Mouse (Mus musculus) adrenal gland, adult 8-10 months (tissue): ENCODE results near the gene Tex2. TPM values are rescaled to one million over a fixed set of nuclear protein-coding genes. Genes with fewer than 3 reads are reported as not detected.

Experiments
- DNase-seq: peaks from one replicate; pipeline ENCODE4 v3.0.0; 2022
- total RNA-seq, 4 experiments: library from RNA; stranded (reverse); gene quantifications; 2 replicates each; pipeline ENCODE4 v1.2.4; 2022

The Tex2 gene
- total RNA-seq, 4 experiments from 2014 or later = 48.2 to 56.8 (median 54.5) TPM

DNA sequence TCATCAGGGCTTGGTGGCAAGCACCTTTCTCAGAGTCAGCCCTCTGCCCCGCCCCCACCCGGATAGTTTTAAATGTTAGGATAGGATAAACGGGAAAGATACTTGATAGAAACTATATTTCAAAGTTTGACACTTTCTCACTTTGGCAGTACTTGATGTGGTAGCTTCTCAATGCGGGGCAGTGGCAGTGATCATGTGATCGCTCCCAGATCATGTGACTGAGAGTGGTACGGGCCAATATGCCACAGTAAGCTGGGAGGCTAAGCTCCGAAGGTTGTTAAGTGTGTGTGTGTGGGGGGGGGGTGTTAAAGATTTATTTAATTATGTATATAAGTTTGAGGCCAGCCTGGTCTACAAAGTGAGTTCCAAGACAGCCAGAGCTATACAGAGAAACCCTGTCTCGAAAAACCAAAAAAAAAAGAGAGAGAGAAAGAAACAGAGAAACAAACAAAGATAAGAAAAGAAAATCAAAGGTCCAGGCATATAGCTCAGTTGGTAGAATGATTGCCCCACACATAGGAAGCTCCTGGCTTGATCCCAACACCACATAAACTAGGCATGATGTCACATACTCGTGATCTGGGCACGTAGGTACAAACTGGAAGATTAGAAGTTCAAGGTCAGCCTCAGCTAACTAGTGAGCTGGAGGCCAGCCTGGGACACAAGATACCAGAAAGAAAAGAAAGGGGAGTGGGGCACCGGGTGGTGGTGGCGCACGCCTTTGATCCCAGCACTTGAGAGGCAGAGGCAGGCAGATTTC, 4.8 kb upstream of the Tex2 start:
- no peak for DNase-seq

DNA sequence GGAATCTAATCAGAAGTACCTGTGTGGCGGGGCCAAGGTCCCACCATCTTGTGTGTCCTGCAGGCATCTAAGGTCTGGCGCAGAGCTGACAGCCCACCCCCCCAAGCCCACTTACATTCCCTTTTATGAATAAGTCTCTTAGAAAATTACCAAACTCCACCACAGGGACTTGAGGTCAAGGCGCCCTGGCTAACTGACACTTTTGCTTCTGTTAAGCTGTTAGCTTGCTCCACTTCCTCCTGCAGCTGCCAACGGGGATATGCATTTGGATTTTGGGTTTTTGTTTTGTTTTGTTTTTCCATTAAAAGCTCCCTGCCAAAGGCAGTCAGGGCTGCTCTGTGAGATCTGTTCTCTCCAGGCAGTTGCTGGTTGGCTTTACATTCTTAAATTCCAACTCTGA, 2.3 kb upstream of the Tex2 start:
- no peak for DNase-seq

DNA sequence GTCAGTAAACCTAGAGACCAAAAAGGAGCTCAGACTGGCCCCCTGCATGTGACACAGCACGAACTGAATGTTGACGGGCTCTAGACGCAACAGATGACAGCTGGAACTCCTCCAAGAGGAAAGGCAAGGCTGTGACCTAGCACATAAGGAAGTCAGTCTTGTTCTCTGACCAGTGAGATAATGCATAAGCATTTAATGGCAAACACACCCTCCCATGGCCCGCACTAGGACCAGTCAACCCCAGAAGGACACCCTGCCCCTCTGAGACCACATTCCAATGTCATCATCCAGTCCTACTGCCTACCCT, 1.1 kb upstream of the Tex2 start:
- DNase-seq = no peak

DNA sequence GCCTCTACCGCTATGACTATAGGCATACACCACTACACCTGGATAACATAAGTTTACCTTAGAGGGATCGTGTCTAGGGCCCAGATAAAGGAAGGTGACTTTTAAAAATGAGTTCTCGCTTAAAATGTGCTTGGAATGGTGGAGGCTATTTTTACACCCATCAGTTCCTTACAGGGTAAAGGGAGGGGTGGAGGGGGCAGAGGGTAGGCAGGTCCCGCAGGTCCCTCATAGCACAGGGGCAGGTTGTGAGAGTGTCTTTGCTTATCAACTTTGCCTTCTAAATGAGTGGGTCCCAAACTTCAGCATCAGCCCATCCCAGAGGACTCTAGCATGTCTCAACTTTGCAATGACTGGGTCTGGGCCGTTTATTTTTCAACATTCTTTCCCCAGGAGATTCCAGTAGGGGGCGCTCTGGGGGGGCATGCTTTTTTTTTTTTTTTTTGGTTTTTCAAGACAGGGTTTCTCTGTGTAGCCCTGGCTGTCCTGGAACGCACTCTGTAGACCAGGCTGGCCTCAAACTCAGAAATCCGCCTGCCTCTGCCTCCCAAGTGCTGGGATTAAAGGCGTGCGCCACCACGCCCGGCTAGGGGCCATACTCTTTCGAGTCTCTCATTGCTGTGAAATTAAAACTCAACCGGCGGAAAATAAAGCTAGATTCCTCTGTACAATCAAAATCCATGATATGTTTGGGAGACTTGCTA, 565 bp upstream of the Tex2 start:
- DNase-seq = no peak

DNA sequence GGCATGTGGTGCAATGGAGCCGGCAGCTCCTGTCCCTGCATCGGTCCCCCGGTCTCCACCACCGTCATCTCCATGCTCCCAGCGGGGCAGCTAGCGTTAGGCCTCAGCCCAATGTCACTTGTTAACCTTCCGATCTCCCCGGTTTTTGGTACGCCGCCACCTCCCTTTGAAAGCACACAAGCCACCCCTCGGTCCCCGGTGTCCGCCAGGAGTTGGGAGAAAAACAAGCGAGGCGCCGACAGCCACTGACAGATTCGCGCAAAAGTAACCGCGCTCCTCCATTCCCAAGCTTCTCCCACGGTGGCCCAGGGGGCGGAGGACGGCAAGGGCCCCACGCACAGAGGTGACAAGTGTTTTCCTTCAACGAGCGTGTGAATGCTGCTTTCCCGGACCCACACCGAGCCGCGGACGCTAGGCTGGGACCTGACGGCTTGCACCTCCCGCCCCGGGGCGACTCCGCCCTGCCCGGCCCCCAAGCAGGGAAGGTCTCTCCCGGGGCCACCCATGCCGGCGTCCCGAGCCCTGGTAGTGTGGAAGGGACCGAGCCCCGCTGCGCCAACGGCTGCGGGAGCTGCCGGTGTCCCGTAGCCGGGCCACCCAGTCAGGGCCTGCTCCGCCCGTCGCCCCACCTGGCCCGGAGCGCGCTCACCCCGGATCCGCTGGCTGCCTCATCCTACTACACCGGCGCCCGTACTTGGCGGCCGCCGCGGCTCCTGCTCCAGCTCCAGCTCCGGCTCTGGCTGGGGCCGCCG, 838 bp downstream of the Tex2 start:
- DNase-seq = peak; percentile 61

DNA sequence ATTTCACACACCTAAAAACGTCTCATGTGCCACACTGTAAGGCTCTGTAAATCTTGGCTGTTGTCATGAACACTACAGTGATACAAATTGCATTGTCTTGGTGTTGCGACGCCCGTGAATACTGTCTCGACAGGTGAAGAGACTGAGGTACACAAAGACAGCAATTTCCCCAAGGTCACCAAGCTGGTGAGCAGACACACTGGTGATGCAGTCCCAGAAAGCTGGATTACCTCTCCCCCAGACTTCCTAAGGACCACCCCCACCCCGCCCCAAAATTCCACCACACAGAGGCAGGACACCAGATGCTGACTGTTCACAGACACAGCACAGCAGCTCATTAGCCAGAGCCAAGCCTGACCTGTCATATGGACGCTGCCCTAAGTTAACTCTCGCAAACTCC, 3.5 kb downstream of the Tex2 start:
- no peak for DNase-seq

DNA sequence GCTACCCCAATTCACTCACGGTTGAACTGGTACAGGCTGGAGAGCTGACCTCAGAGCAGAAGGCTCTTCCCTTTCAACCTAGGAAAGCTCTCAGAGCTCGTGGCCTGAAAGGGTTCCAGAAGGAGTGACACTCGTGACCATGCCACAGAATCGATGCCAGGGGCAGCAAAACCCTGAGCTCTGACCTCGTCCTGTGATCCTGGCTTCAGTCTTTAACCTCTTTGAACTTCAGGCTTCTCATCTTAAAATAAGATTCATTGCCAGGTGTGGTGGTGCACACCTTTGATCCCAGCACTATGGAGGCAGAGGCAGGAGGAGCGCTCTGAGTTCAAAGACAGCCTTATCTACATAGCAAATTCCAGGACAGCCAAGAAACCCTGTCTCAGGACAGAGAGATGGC, 5.9 kb downstream of the Tex2 start:
- no peak for DNase-seq

DNA sequence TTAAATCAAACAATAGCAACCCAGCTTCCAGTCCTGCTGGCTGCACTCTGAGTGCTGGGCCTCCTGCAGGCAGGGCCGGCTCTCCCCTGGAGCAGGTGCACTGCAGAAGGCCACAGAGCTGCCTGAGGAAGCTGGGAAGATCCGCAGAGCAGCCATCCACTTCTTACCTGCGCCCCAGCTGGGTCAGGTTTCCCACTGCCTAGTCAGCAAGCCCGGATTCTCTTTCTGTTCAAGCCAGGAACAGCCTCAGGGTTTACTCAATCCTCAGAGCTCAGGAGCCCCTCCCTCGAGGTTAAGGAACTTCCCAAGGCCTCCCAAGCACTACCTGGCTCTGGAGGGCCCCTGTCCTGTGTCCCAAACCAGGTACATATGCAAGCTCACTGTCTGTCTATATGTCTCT, 7.2 kb downstream of the Tex2 start:
- no peak for DNase-seq

DNA sequence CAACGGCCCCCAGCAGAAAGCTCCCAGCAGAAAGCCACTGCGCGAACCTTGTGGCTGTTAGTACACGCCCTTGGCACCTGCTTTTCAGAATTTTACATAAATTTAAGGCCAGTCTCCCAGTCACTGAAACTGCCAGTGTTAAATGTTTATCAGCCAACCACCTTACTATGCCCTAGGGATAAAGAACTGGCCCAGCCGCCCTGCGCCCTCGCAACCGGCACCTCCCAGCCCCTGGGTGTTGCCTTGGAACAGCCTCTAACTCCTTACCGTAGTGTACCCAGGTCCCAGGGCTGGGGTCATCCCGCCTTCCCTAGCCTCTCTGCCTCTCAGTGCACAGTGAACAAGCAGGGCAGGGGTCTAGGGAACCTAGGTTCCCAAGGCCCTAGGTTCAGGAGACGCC, 10.0 kb downstream of the Tex2 start:
- no peak for DNase-seq

DNA sequence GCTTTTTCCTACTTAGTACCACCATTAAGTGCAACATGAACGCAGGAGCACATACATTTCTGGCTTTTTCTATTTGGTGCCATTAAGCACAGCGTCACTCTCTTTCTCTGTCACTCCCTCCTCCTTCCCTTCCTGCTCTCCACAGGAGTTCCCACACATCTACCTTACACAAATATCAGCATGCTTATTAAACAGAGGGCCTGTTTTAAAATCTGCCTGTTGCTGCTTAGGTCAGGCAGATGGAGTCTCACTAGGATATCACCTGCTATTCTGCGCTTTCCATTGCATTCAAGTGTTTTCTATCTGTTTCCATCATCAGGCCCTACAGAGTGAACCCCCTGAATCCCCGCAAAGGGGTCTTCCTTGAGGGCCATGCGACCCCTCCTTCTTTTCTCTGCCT, 13.1 kb downstream of the Tex2 start:
- DNase-seq = no peak

DNA sequence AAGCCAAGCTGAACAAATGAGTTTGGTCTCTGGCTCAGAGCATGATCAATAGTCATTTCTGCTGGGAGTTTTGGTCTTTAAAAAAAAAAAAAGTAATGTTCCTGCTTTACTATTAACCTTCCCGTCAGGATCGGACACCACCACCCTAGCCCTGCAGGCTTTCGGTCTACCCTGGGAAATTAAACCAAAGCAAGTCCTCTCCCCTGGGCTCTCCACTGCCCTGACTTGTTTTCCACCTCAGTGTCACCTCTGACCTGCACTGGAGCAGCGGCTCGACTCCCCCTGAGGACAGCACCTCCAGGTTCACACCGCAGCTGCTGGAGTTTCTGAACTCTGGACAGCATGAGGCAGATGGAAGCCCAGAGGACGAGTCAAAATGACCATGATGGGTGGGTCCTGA, 13.9 kb downstream of the Tex2 start:
- no peak for DNase-seq

DNA sequence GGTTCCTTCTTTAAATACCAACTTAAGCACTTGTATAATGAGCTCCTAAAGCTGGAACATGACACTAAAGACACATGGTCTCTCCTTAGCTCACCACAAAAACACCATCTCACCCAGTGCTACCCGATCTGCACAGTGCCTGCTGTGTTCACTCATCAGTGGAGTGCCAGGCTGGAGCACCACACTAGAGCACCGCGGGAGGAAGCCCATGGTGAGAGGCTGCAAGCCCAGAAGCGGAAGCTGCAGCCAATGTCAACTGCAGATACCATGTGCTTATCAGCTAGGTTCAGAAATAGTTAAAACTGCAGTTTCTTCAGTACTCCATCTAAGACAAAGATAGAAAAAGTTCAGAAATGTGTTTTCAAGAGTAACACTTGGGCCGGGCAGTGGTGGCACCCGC, 14.9 kb downstream of the Tex2 start:
- no peak for DNase-seq

DNA sequence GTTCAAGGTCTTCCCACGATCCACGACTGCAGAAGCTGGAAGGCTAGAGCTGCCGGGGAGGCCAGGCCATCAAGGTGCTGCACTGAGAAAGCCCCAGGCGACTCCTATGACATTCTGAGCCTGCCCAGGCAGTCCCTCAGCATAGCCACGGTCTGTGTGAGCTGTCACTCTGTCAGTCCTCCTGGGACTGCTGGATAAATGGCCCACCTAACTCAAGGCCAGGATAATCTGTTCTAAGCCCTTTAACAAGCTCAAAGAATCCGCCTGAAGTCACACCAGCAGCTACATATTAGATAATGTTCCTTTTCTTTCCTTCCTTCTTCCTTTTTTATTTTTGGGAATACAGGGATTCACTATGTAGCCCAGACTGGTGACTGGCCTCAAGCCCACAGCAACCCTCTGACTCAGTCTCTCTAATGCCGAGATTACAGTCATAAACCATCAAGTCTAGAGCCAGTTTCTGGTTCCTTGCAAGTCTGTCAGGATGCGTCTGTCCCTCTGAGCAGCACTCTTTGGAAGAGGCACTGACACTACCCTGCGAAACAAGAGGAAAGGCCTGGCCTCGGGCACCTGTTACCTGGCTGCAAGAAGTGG, 15.4 kb downstream of the Tex2 start:
- no peak for DNase-seq

DNA sequence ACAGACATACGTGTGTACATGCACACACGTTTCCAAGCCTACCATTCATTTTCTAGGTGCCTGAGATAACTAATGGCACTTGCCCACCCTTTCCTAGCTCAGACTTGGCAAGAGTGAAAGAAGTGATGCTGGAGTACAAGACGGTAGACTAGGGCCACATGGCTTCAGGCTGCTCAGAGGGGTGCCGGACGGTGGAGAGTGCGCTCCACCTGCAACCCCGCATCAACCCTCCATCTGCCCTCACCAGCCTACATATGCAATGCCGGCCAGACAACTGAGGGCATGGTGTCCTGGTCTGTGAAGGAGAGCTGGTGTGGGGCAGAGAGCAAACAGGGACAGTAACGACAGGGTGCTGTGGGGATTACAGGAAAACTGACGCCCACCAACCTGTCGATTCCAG, 22.0 kb downstream of the Tex2 start:
- DNase-seq = no peak

DNA sequence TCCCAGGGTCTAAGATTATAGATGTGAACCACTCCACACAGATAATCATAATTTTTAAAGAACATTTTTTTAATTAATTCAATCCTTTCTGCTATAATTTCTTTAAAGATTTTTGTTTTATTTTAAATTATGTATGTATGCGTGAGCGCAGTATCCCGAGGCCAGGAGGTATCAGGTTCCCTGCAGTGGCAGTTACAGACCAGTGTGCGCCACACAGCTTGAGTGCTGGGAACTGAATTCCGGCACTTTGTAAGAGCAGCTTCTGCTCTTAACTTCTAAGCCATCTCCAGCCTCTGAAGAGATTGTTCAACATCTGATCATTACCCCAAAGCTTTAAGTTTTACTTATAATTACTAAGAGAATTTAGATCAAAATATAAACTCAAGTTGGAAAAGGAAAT, 23.1 kb downstream of the Tex2 start:
- no peak for DNase-seq

DNA sequence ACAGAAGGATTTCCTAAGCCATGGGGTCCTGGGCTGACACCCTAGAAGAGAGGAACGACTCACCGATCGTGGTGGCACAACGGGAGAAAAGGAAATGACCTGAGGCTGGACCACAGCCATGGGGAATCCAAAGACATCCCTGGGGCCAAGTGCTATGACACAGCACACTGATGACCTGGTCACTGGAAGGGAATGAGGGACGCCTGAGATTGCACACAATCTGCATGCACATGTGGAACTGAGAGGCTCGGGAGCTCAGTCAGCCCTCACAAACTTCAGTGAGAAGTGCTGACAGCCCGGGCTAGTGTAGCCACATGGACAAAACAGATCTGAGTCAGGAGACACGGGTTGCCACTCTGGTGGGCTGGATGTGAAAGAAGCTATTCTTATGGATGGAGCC, 24.4 kb downstream of the Tex2 start:
- no peak for DNase-seq

DNA sequence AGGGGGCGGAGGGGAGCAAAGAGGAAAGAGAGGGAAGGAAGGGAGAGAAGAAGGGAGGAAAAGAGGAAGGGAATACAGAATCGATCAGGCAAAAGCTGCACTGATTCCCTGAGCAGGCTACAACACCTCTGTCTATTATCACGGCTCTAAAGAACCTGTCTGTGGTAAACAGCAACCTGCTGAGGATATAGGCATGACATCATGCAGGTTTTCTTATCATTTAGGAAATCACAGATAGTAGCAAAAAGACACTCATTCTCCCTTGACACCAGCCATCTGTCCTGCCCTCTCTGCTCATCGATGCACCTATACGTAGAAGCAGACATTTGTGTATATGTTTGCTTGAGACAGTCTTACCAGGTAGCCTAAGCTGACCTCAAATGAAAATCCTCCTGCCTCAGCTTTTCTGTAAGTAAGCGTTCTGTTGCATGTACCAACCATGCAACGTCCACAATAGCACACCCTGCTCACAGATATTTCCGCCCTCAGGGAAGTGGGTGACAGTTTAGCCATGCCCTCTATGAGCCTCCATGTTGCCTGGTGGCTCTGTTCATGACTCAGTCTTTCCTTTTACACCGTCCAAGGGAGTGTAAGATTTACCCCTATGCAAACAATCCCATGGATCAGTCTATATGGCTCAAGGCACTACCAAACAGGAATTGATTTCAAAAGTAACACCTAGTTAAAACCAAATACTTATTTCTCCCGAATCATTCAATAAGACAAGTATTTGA, 25.3 kb downstream of the Tex2 start:
- DNase-seq = no peak

DNA sequence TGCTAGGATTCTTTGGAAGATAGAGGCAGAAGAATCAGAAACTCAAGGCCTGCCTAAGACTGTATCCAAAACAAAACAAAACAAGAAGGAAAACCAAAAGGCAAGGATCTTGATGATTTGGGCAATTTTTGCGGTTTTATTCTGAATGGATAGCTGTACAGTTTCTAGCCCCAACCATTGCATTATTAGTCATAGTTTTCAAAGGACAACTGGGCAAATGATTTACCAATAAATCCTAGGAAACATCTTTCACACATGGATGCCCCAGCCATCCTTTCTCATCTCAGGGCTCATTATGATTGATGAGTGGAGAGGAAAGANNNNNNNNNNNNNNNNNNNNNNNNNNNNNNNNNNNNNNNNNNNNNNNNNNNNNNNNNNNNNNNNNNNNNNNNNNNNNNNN, 29.4 kb downstream of the Tex2 start:
- DNase-seq = no peak

DNA sequence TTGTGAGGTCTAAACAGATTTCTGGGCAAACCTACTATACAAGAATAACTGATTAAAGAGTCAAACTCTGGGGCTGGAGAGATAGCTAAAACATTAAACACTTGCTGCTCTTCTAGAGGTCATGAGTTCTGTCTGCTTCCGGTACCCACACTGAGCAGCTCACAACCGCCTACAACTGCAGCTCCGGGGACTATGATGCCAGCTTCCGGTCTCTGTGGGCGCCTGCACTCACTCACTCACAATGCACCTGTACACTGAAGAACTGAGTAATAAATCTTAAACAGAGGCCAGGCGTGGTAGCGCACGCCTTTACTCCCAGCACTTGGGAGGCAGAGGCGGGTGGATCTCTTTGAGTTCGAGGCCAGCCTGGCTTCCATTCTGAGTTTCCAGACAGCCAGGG, 31.9 kb downstream of the Tex2 start:
- DNase-seq = no peak

DNA sequence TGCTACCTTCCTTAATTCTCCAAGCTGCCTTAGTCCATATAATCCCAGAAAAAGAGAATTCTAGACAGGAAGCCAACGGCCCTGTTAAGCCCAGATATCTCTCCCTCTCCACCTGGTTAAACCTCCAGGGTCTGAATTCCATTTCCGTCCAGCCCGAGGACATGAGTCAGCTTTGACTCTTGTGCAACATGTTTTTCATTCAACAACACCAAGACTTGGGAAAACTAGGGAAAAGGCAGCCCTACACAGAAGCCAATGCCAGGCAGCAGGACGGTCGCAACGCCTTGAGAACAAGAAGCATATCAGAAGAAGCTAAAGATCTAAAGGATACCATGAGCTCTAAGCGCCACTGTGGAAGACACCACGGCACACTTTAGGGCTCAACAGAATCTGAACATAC, 32.8 kb downstream of the Tex2 start:
- no peak for DNase-seq

DNA sequence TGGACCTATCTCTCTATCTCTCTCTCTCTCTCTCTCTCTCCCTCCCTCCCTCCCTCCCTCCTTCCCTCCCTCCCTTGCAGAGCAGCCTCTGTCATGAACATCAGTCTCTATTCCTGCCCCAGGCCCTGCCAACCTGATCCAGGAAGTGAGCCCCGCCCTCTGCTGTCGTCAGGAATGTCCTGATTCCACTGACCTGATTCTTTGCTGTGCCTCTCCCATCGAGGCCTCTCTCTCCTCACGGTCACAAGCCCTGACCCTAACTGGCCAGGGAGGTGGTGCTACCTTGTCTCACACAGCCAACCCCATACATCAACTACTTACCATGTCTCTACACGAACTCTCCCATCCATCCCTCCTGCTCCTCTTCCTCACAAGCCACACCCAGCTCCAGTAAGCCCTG, 33.3 kb downstream of the Tex2 start:
- DNase-seq = no peak

DNA sequence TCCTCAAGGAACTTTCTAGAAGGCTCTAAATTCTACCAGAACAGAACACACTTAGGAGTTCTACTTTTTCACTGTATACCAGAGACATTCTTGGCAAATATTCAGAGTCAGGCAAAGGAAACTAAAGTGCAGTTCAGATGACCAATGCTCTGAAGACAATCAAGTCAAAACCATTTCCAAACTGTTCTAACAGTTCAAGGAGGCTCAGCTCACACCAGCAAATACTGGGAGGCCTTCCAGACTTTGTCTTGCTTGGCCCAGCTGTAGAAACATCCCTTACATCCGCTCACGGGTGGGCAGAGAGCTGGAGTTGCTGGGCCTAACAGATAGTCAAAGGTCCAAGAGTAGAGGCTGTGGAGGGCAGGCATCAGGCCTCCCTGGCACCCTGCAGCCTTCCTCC, 34.1 kb downstream of the Tex2 start:
- DNase-seq = no peak
